Mouse (Mus musculus) right cerebral cortex, postnatal 4 days (tissue): ENCODE data around the gene Btbd35f23.
"Not testable (repeated sequence)": the region's sequence is repeated elsewhere in the genome, so short reads cannot be mapped to it uniquely, and the experiment has no call there.

ENCODE experiments used
- DNase-seq: peaks from one replicate; pipeline ENCODE4 v3.0.0-alpha.2; 2022

The Btbd35f23 gene

DNA sequence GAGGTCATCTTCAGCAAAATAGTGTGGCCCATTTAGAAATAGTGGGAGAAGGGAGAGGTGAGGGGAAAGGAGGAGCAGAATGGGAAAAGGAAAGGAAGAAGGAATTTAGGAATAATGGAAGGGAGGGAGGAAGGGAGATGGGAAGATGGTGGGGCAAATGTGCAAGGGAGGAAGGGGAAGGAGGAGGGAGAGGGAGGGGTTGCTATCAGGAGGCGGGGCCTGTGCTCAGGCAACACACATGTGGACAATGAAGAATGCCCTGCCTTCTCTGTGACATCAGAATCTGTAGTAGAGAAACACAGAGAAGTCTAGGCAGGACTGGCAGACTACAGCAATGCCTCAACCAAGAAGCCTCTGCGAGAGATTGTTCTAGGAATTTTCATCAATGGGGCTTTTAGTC lies at the start of gene Btbd35f23:
Gene Btbd35f23, plus strand, starts transcription at position 301 of the 400 bp plus-strand sequence.
- not testable (repeated sequence) for DNase-seq
